Mouse (Mus musculus) cerebellum, postnatal 10 days (tissue): Measurements from ENCODE around the gene Selenos.

Source experiments
- DNase-seq, 2 experiments: peaks; one replicate each; pipeline ENCODE4 v3.0.0; 2021; ENCODE audit warnings: mixed read lengths in 2 of 2

The Selenos gene

GRCm38 (mm10) chr7:66087652-66088051 is 8.2 kb downstream of the Selenos start:
- DNase-seq: no peak

DNA sequence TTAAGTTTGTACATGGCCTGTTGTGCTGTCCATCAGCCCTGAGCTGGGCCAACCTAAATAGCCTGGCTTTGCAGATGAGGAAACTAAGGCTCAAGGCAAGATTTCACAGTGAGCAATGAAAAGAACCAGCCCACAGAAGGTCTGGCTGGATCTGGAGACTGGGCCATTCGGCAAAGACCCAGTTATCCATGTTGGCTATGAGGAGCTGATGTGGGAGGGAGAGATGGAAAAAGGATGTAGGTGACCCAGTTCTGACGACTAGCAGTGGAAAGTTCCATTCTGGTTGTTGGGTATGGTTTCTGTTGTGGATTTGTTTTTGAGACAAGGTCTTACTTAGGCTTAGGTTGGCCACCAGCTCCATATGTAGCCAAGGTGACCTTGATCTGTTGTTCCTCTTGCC is 8.6 kb downstream of the Selenos start:
- DNase-seq: no peak

- DNase-seq: no peak
Measured at GRCm38 (mm10) chr7:66090676-66091190, 11.3 kb downstream of the Selenos start.

DNA sequence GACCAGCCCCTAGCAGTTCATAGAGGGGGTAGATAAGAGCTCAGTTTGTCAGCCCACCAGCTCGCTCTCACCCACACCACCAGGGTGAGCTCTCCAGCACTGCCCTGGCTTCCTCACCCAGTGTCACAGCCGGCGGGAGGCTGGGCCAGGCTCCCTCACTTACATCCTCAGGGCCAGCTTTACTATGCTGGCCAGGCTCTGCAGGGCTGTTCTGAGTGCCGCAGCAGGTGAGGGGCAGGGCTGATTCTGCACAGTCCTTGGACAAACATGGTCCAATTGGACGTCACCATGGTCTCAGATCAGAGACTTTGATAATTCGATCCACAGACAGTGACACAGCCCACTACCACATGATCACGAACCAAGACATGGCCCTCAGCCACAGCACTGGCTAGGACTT is 12.1 kb downstream of the Selenos start:
- DNase-seq: no peak

DNA sequence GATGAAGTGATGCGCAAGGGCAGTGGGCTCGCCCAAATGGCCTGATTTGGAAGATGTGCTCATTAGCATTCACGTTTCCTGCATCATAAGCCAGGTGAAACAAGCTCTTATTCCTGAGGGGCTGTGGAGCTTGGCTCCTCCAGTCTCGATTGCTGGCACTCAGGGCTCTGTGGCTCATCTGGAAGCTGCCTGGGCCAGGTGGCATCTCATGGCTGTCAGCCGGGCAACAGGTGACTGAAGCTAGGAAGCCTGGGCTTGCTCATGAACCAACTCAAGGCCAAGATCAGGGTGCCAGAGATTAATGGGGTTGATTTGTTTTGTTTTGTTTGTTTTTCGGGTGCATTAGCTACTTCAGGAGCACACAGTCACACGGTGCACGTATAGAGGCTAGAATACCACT is 13.2 kb downstream of the Selenos start:
- peak; percentile 77 to 78 for DNase-seq

DNA sequence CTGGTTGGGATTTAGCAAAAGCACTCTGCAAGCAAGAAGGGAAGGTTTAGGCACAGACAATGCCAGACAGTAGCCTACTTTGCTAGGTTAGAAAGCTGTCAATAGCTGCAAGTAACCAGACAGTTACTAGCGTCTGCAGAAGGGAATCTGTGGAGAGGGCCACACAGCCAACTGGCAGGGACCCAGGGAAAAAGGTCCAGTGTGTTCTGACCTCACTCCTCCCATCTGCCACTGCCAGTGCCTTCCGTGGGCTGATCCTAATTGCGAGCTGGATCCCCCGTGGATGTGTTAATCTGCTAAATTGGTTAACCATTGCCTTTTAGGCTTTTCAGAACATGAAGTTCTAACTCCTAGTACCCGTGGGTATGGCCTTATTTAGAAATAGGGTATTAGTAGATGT is 14.7 kb downstream of the Selenos start:
- peak; percentile 87 to 90 for DNase-seq

DNA sequence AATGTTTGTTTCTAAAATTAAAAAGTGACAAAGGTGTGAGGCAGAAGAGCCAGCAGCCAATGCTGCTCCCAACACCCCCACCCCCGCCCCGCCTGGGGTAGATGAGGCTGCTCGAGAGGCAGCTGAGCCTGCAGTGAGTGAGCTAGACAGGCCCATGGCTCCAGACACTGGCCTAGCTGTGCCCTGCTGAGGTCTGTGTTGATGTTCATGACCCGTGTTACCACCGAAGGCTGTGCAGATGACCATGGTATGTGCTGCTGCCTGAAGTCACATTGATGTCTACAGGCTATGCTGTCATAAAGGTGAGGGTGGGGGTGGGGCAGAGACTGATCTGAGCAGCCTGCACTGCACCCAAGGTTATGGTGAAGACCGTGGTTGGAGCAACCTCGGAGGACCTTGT is 19.4 kb downstream of the Selenos start:
- no peak for DNase-seq

- DNase-seq: peak; percentile 50 to 79
Measured at GRCm38 (mm10) chr7:66101866-66102265, 22.4 kb downstream of the Selenos start.

DNA sequence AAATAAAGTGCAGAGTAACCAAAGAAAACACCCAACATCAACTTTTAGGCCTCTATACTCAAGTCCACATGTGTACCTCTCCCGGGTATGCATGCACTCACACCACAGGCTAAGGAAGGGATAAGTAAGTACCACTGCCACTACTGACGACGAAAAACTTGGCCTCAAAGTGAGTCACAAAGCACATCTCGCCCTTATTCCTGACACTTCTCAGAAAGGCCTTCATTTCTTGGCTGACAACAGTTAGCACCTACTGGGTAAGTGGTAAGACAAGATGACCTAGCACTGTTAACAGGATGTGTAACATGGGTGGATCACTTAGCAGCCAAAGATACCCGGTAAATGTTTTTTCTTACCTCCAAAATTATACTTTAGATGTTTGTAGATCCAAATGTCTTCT is 25.1 kb downstream of the Selenos start:
- DNase-seq: no peak

- DNase-seq: no peak
Measured at GRCm38 (mm10) chr7:66105771-66106170, 26.3 kb downstream of the Selenos start.

DNA sequence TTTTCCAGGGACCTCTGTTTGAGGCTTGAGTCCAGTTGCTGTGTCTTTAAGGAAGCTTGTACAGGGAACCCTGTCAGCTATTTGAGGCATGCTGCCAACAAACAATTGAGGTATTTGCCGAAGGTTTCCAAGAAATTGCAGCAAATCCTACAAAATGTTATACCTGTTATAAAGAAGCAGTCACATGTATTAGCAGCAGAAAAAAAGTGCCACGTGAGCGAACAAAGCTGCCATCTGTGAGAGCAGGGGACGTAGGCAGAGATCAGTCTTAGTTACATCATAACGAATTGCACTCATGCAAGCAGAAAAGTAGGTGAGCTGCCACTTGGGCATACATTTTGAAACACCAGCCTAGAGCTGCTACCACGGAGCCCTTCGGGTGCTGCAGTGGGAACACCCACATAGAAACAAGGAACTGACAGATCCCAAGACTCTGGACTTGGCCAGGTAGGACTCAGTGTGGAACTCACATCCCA is 27.2 kb downstream of the Selenos start:
- no peak for DNase-seq

DNA sequence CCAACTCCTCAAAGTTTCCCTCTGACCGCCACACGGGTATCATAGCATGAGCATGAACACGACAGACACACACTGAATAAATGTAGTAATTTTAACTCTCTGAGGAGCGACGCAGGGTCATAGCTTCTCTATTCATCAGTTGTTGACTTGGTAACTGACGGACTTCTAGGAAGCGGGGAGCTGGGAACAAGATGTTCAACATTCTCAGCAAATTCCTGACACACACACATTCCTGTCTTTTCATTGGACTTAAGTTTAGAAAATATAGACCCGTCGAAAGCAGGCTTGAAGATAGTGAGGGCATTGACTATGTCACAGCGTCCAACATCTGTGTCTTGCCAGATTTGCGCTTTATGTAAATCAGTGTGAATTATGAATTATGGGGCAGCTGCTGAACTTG is 27.8 kb downstream of the Selenos start:
- DNase-seq: no peak

DNA sequence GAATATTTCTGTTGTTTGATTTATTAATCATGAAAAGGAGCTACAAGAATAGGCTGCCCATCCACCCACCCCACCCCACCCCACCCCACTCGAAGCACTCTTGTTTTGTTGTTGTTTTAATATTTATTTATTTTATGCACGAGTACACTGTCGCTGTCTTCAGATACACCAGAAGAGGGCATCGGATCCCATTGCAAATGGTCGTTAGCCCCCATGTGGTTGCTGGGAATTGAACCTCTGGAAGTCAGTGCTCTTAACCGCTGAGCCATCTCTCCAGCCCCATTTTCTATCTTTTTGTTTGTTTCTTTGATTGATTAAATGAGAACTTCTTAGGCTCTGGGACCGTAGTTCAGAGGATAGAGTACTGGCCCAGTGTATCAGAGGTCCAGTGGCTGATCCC is 28.5 kb downstream of the Selenos start:
- DNase-seq: peak; percentile 65 to 70

DNA sequence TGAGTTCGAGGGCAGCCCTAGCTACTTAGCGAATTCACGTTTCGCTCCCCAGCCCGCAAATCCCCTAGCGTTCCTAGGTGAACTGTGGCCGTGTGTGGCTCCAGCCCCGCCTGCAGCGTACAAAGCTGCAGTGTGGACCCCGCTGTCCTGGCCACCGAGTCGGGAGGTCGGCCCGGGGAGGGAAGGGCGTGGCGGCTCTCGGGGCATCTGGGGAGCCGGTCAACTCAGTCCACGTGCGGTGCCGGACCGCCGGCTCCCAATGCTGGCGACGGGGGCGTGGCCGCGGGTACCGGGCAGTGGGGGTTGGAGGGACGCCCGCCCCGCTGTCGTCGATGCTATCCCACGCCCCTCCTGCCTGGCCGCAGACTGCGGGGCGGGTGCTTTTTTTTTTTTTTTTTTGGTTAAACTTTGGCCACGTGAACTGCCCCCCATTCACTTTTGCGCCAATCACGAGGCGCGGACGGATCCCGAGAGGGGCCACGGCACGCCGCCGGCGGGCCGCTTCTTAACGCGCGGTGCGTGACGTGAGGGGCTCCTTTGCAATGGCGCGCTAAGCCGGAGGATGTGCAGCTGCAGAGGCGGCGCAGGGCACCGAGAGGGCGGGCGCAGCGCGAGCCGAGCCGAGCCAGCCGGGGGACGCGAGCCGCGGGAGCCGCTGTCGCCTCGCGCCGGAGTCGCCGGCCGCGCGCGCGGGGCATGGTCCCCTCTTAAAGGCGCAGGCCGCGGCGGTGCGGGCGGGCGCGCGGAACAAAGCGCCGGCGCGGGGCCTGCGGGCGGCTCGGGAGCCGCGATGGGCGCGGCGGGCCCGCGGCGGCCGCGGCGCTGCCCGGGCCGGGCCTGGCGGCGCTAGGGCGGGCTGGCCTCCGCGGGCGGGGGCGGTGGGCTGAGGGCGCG is 29.8 kb downstream of the Selenos start, which contains the start of gene Chsy1:
TSS of gene Chsy1 (plus strand) at position 555 of the 894 bp plus-strand sequence.
- peak; percentile 93 for DNase-seq

GRCm38 (mm10) chr7:66109855-66110635 is 30.6 kb downstream of the Selenos start:
- DNase-seq: peak; percentile 63 to 69

DNA sequence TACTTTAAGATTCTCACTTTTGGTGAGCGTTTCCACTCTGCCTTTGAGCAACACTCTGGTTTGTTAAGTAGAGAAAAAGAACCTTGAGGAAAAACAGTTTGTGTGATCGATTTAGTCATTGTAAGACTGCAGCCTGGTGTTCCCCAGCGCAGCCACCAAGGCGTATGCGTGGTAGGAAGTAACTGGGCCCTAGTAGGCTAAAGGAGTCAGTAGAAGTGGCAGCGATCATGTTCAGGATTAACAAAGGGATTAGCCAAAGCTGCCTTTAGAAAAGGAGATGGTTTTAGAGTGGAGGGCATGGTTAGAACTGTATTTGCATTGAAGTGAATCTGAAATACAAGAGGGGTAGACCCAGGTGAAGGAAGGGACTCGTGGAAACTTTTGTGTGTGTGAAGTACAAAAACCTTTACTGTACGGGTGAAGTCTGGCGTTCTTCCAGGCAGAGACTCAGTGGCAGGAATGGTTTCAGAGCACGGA is 31.2 kb downstream of the Selenos start:
- DNase-seq: peak; percentile 49

DNA sequence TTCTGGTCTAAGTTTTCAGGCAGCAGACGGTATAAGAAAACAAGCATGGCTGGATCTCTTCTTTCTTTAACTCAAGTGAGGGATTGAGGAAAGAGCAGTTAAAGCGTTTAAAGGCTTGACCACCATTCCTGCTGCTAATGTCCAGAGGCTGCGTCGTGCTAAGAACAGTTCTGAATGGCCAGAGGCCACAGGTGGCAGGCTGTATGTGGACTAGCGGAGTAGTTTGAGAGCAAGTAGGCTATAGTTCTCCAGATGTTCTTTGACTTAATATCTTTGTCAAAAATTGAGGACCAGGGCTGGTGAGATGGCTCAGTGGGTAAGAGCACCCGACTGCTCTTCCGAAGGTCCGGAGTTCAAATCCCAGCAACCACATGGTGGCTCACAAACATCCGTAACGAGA is 31.8 kb downstream of the Selenos start:
- no peak for DNase-seq

GRCm38 (mm10) chr7:66113561-66113960 is 34.1 kb downstream of the Selenos start:
- DNase-seq: no peak

DNA sequence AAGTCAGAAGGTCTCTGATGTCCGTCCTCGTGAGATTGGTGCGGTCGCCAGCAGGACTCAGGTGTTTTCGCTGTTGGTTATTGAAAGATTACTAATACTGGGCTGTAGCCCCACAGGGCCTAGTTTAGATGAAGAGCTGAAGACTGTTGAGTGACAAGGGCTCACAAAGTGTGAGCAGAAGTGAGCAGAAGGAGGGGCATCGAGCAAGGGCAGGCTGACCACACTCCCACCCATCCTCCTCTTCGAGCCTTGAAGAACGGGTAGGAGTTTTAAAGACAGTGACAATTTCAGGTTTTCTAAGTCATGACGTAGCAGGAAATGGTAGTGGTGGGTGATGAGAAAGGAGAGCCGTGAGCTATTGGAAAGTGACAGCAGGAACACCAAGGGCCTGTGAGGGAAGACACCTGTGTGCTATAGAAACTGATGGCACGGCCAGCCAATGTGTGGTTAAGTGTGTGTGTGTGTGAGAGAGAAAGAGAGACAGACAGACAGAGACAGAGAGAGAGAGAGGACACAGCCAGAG is 36.4 kb downstream of the Selenos start:
- no peak for DNase-seq

GRCm38 (mm10) chr7:66116906-66117482 is 37.5 kb downstream of the Selenos start:
- no peak for DNase-seq

DNA sequence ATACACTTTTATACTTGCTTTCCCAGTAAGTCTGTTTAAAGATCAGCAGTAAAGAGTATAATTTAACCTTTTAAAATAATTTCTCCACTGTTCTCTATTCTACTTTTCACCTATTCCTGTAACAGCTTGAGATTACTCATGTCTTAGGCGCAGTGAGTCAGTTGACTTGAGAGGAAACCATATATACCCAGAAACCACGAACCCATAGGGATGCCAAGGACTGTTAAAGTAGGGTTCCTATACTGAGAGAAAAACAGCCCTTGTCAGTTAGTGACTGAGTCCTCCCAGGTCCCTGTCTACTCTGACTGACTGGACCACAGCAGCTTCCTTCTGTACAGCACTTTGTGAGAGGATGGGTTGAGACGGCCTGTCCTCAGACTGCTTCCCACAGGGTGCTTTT is 38.6 kb downstream of the Selenos start:
- no peak for DNase-seq

DNA sequence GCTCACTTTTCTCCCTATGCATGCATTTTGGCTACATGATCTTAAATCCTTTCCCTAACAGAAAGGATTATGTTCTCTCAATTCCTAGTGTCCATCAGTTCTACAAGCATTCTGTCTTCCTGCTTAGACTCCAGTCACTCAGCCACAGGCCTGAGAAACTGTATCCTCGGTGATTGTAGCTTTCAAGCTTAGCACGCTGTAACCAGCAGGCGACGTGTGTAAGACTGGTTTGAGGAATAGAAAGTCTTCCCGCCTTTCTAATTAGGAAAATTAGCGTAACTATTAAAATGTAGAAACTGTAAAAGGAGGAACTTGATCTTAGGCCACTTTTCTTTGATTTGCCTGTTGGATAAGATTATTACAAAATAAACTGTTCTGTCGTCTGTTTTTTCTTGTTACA is 39.3 kb downstream of the Selenos start:
- no peak for DNase-seq

GRCm38 (mm10) chr7:66120139-66120538 is 40.7 kb downstream of the Selenos start:
- peak; percentile 74 to 78 for DNase-seq
